Mouse (Mus musculus) induced T-regulatory cell, adult 2 months (primary cell): ENCODE measurements around the gene Mmp11.
"Not testable (repeated sequence)": the region's sequence is repeated elsewhere in the genome, so short reads cannot be mapped to it uniquely, and the experiment has no call there.

Source experiments
- DNase-seq: peaks from one replicate; pipeline ENCODE4 v3.0.0-alpha.2; 2012; ENCODE audit warnings: low read depth

Mmp11 gene

DNA sequence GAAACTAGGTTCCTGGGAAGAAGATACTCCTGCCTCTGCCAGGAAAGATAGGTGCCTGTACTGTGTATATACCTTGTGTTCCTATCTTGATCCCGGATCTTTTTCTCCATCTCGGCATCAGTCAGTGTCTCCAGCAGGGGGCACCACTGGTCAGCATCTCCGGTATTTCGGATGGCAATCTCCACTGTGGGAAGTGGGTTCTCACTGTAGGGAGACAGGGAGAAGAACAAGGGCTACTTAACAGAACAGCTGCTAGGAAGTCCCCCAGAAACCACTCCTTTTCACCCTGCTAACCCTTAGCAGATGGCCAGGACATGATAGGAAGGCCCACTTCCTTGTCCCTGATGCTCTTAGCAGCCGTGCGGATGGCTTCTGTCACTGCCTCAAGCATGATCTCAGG, 38.9 kb downstream of the Mmp11 start:
- DNase-seq: peak; percentile 69

DNA sequence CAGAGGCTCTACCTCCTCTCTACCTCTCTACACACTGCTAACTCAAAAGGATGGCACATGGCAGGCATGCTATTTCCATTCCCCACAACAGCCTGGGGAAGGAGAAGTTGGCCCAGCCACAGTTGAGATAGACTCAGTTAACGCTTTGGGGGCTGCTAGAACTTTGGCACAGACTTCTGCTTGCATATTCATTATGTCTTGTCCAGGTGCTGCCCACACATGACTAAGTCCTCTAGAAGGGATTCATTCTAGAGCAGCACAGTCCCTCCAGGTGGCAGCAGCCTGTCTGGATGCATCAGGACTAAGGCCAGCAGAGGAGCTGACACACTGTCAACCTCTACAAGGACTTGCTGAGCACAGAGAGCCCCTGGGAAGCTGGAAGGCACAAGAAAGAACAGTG, 40.1 kb downstream of the Mmp11 start:
- no peak for DNase-seq

DNA sequence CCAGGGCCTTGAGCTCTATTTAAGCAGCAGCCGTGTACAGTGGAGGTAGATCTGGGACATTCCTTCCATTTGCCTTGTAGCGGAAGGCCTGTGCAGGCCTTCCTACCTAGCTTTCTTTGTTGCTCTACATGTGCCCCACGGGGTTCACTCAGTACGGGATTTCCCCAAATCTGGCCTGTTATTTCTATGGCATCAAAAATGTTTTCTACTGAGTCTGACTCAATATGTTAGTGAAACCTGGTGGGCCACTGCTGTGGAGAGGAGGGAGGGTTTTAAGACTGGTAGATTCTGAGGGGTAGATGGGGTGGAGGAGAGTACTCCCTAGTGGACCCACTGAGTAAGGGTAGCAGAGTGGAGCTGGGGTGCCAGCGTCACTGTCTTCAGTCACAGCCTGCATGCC, 40.6 kb downstream of the Mmp11 start:
- peak; percentile 64 for DNase-seq

DNA sequence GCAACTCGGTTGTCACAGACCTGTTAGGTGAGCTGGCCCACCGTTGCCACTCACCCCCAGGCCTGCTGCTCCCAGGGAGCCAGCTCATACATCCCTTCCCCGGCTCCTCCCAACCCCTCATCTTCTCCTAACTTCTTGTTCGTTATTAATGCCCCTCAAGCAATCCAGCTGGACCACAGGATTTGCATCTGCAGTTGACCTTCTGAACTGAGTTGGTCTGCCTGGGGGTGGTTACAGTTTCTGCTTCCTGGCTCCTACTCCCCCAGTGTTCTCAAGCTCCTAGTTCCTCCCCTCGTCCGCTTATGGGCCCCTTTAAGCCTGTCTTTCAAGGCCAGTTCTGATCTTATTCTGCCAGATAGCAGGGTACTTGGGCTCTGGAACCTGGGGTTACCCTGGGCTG, 41.7 kb downstream of the Mmp11 start:
- no peak for DNase-seq

DNA sequence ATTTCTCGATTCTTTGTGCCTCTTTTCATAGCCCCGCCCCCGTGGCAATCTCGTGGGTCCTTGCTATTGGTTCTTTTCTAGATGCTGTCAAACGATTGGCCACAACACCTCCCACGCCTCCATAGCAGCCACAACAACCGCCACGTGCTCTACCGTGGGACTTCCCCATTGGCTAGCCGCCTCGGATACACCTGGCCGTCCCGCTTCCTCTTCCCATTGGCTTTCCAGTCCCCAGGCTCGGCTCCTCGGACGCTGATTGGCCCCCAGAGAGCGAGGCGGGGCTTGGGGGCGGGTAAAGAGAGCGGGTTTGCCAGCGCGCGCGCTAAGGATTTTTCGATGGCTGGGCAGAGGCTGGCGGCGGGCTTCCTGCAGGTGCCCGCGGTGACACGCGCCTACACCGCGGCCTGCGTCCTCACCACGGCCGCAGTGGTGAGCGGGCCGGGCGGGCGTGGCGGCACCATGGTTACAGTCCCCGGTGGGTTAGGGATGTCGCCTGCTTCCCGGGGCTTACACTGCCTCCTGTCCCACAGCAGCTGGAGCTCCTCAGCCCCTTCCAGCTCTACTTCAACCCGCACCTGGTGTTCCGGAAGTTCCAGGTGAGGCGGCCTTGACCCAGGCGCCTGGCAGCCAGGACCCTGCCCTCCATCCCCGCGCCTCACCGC, 43.1 kb downstream of the Mmp11 start, which contains the start of gene Derl3:
Derl3 (plus strand) TSS at position 325 of the 662 bp plus-strand sequence.
- peak; percentile 99 for DNase-seq

DNA sequence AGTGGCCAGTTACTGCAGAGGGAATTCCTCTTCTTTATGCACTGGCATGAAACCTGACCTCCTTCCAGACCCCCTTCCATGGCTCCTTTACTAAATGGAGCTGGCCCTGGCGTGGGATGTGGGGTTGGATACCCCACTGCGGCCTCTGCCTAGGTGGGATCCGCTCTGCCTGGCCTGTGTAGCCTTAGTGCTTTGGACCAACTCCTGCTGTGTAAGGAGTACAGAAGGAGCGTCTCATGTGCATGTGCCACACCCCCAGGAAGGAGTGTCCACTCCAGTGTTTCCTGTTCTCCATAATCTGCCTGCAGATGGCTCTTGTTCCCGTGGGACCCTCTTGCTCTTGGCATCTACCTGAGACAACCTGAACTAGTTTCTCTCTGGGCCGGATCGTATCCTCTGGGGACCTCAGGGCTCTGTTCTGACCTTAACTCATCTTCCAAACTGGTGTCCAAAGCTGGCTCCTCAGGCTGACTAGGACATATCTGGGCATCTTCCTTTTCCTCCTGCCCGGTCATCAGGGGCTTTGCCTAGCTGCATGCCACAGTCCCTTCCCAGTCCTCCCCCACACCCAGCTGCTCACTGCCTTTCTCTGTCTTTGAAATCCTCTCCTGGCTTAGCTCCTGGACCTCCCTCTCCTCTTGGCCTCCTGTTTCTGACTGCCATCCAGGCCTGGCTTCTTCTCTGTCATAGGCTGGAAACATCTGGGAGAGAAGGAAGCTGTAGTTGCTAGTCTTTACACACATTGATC, 46.7 kb downstream of the Mmp11 start:
- no peak for DNase-seq

DNA sequence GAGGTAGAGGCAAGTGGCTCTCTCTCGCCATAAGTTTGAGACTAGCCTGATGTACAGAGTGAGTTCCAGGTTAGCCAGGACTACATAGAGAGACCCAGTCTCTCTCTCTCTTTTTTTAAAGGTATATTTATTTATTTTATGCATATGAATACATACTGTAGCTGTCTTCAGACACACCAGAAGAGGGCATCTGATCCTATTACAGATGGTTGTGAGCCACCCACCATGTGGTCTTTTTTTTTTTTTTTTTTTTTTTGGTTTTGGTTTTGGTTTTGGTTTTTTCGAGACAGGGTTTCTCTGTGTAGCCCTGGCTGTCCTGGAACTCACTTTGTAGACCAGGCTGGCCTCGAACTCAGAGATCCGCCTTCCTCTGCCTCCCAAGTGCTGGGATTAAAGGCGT, 48.8 kb downstream of the Mmp11 start:
- DNase-seq: not testable (repeated sequence)

DNA sequence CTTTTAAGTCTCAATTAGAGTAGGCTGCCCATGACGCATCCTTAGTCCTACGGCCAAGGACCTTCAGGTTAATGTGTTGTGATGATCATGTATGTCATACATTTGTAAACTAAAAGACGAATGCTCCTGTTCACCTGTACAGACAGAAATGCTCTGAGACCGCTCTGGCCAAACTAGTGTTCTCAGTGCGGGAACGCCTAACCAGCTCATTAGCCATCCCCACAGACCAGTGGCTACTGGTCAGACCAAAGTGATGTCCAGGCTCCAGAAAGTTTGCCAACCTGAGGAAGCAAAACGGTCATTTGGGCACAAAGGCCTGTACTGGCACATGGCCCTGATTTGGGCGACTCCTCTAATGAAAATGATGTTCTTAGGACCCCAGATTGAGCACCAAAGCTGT, 51.6 kb downstream of the Mmp11 start:
- no peak for DNase-seq

DNA sequence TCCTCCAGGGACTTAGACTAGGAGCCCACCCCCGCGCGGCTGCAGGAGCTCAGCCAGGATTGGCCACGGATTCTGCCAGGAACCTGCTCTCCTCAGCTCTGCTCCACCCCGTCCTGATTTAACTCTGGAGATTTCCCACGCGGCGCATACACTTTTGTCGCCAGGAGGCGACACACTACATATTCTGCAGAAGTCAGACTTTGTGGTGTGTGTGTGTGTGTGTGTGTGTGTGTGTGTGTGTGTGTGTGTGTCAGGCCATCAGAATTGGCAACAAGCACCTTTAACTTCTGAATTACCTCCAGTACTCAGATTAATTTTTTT, 53.1 kb downstream of the Mmp11 start:
- DNase-seq: peak; percentile 80

DNA sequence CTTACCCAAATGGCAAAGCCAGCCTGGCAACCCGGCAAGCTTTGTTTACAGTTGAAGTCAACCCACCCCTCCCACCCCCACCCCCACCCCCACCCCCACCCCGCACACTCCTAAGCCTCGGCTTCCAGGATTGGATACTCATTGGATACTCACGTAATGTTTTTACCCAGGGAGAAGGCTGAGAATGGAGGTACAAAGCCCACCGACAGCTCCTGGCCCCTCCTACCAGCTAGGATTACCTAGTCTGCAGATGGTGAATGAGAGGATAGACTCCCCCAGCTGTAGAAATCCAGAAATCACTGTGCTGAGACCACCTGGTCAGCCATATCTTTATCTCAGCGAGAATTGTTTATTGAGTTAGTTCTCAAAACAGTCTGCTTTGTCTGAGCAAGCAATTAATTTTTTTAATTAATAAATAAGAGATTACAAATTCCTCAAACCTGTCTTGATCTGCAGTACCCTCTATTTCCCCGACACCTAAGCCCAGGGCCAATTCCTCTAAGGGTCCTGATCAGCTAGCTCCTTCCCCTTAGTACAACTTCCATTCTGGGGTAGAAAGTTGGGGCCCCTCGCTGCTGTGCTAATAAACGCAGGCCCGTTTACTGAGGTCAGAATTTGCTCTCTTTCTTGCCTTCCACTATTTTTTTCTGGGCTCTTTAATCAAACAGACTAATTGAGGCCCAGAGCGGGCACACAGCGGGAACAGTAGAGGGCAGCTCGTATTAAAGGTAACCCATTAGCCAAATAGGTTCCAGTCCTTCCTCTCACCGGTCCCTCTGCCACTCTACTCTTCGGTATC, 53.7 kb downstream of the Mmp11 start:
- no peak for DNase-seq

DNA sequence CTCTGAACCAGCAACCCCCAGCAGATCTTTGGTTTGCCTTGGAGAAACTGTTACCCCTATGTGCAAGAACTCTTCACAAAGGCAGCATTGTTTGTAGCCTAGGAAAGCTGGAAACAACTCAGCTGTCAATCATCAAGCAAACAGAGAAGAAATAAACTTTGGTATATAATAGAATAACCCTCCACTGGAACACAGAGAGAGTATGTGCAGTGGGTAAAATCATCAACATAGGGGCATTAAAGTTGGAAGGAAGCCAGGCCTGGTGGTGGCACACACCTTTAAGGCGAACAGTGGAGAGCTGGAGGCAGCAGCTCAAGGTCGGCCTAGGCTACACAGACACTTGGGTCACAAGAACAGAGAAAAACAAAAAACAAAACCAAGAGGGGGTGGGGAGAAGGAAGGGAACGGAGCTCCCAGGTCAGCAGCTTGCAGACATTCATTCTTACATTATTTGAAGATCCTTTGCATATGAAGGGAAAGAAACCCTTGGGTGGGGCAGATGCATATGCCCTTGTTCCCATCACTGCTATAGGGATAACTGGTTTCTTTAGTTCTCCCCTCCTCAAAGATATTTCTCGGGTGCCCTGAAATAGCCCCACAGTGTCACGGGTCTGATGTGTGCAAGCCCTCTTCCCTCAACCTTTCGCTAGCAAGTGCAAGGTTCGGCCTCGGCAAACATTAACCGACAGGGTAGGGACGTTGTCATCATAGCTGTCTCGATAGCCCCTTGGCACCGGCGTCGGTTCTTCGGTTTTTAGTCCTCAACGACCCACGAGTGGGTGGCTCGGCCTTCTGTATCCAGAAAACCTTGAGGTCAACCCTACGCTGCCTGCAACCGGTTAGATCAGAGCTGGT, 54.5 kb downstream of the Mmp11 start:
- DNase-seq: no peak

DNA sequence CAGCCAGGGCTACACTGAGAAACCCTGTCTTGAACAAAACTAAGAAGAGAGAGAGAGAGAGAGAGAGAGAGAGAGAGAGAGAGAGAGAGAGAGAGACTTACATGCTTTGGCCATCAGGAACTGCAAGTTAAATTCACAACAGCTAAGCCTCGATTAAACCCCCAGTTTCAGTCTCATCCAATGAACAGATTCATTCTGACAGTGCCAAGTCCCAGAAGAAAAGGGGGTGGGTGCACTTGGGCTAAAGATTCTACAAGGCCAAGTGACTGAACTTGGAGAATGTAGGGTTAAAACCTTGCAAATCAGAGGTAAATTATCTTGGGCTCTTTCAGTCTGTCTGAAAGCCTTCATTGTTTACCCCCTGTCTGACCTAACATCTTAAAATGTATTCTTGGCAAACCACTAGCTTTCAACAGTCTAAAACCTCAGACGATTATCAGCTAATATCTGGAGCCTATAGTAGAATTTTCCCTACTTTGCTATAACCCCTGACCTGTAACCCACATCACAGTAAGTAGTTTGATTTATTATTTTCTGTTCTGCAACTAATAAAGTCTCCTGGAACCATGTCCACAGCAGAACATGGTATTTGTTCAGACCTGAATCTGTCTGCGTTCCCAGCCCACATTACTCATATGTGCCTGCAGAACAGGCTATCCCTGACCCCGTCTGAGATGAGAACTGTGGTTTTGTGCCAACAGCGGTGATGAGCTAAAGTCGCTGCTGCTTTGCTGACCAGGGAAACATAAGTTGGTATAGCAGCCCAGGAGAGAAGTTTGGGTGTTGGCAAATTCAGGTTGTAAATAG, 55.3 kb downstream of the Mmp11 start:
- no peak for DNase-seq

DNA sequence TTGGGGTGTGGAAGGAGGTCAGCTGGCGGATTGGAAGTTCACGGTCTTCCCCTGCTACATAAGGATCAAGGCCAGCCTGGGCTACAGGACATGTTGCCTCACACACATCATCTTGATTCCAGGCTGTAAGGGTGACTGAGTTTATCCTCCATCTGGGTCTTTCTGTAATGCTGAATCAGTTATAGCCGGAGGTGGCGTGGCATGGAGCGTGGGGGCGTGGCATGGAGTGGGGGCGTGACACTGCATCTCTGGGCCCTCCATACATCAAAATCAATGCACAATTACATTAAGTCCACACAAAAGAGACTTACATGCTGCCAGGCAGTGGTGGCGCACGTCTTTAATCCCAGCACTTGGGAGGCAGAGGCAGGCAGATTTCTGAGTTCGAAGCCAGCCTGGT, 55.9 kb downstream of the Mmp11 start:
- DNase-seq: no peak

DNA sequence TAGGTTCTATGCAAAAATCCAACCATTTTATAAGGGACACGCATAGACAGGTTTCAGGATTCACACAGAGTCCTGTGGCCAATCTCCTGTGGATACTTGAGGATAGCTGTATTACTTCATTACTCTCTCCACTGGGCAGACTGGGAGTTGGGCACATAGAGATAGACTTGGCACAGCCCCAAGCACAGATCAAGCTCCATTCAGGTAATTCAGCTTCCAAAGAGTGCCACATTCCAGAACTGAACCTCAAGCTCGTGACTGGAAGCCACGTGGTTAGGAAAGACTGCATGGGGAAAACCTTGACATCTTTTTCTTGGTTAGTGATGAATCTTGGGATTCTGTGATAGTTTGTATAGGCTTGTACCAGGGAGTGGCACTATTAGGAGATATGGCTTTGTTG, 57.5 kb downstream of the Mmp11 start:
- DNase-seq: no peak

DNA sequence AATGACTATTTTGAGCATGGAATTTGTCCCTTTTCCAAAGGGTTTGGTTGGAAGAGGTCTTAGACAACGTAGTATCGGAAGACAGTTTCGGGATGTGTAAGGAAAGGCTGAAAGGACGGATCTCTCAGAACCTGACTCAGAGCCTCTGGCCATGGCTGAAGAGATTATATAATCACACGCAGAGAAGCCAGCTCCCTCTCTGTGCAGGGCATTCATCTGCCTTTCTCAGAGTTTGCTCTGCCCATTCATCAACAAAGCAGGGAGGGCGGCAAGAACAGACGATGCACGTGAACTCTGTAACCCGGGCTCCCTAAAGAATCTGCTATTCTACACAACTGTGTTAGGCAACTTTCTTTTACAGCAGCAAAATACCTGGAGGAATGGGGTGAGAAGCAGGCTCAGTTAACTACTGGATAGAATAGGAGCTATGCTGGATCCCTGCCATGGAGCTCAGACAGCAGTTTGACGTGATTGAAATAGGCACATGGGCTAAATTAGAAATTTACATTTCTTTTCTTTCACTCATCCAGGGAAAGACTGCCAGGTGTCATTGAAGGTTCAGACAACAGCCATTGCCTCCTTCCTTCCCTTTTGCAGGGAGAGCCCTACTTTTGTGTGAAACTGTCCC, 62.6 kb downstream of the Mmp11 start:
- DNase-seq: no peak
